8 mouse cellular contexts compared by ENCODE assay signal in genomic region chr3:95013699-95014427, GRCm38 (mm10). TPM values are rescaled to one million over a fixed set of nuclear protein-coding genes. Genes with fewer than 3 reads are reported as not detected.
DNase-seq lines count a peak whose midpoint lies in the region; ATAC-seq lines count a peak whose summit lies in the region.

No protein-coding gene starts in this region.

- H3K4me3 ChIP-seq in forebrain, embryonic 13.5 days: peak overlapping the region; percentile 82
- peak overlapping the region; percentile 89 for H3K4me3 ChIP-seq in kidney, embryonic 15.5 days (replicated peaks)

- peak overlapping the region; percentile 86 for H3K9ac ChIP-seq in forebrain, embryonic 13.5 days
- peak overlapping the region; percentile 68 for H3K9ac ChIP-seq in kidney, embryonic 15.5 days

- peak; percentile 14 to 25 for DNase-seq in heart, adult 9 months (ENCODE audit: low spot score in 2 of 2)
- DNase-seq in heart, adult 8-10 months (ENCODE audit: low spot score): no peak
- peak; percentile 36 for DNase-seq in Muller cell, postnatal 12 days (ENCODE audit: inconsistent ontology term)
- peak; percentile 40 for DNase-seq in naive thymus-derived CD4-positive, alpha-beta T cell, adult 2 months (ENCODE audit: low read depth)
- DNase-seq in layer of hippocampus, adult 9-11 months: no peak
- DNase-seq in gastrocnemius, postnatal 10 days: no peak

- no peak for ATAC-seq in forebrain, embryonic 13.5 days
- ATAC-seq in kidney, embryonic 15.5 days (replicated peaks; ENCODE audit: low FRiP score): no peak

- no peaks in the 10 kb centered on the region for H3K27me3 ChIP-seq in forebrain, embryonic 13.5 days
- no peaks in the 10 kb centered on the region for H3K27me3 ChIP-seq in kidney, embryonic 15.5 days

- no peaks in the 10 kb centered on the region for H3K9me3 ChIP-seq in forebrain, embryonic 13.5 days (replicated peaks)
- H3K9me3 ChIP-seq in kidney, embryonic 15.5 days (replicated peaks): no peaks in the 10 kb centered on the region

- H3K4me2 ChIP-seq in forebrain, embryonic 13.5 days: peak overlapping the region; percentile 96
- H3K4me2 ChIP-seq in kidney, embryonic 15.5 days: peak overlapping the region; percentile 79

- WGBS in forebrain, embryonic 13.5 days: 9% methylated on average over 13 of the region's 13 CpGs
- 10% methylated on average over 13 of the region's 13 CpGs for WGBS in kidney, embryonic 15.5 days

- H3K36me3 ChIP-seq in forebrain, embryonic 13.5 days (ENCODE audit: poor library complexity, severe bottlenecking): peaks cover 36% of the 10 kb centered on the region
- H3K36me3 ChIP-seq in kidney, embryonic 15.5 days: peaks cover 42% of the 10 kb centered on the region

- peaks cover 27% of the 10 kb centered on the region for H3K4me1 ChIP-seq in forebrain, embryonic 13.5 days
- H3K4me1 ChIP-seq in kidney, embryonic 15.5 days: peaks cover 25% of the 10 kb centered on the region

- H3K27ac ChIP-seq in forebrain, embryonic 13.5 days: no peak overlapping the region; the same call in 1 of the 2 replicates
- H3K27ac ChIP-seq in kidney, embryonic 15.5 days: peak overlapping the region; percentile 99

RNA-seq across cellular contexts. Expression of gene Zfp687, which starts 1.4 kb away (rescaled TPM):
- 10 to 100 TPM in 3 of 4 experiments, 1 to 10 TPM in 1; 10.0 to 16.2 (median 12.6) TPM for total RNA-seq in heart, adult 8-10 months (2022)
- 26.6 and 27.8 TPM in 2 replicates for polyA plus RNA-seq in forebrain, embryonic 13.5 days (2015; fragmentation: Nextera tagmentation; extraction: Ambion mirVana)
- polyA plus RNA-seq in kidney, embryonic 15.5 days (2015; fragmentation: Nextera tagmentation; extraction: Ambion mirVana): 28.6 and 32.4 TPM in 2 replicates
- total RNA-seq in gastrocnemius, postnatal 10 days (2021): 10 to 100 TPM; 20.2 to 22.6 TPM

RNA-seq across cellular contexts. Expression of gene Psmd4, which starts 28.6 kb away (rescaled TPM):
- total RNA-seq in heart, adult 8-10 months (2022): 100 to 1,000 TPM; 124 to 149 (median 127) TPM
- polyA plus RNA-seq in forebrain, embryonic 13.5 days (2015; fragmentation: Nextera tagmentation; extraction: Ambion mirVana): 299 and 311 TPM in 2 replicates
- 248 and 271 TPM in 2 replicates for polyA plus RNA-seq in kidney, embryonic 15.5 days (2015; fragmentation: Nextera tagmentation; extraction: Ambion mirVana)
- total RNA-seq in gastrocnemius, postnatal 10 days (2021): 100 to 1,000 TPM; 167 to 176 TPM

RNA-seq across cellular contexts. Expression of gene Pi4kb, which starts 39.3 kb away (rescaled TPM):
- total RNA-seq in heart, adult 8-10 months (2022): 10 to 100 TPM; 26.4 to 29.4 (median 28.3) TPM
- polyA plus RNA-seq in forebrain, embryonic 13.5 days (2015; fragmentation: Nextera tagmentation; extraction: Ambion mirVana): 23.6 and 25.5 TPM in 2 replicates
- 21.4 and 27.5 TPM in 2 replicates for polyA plus RNA-seq in kidney, embryonic 15.5 days (2015; fragmentation: Nextera tagmentation; extraction: Ambion mirVana)
- 10 to 100 TPM; 31.0 to 32.7 TPM for total RNA-seq in gastrocnemius, postnatal 10 days (2021)

RNA-seq across cellular contexts. Expression of gene Rfx5, which starts 60.0 kb away (rescaled TPM):
- total RNA-seq in heart, adult 8-10 months (2022): 10 to 100 TPM in 2 of 4 experiments, 1 to 10 TPM in 2; 5.8 to 14.5 (median 8.7) TPM
- polyA plus RNA-seq in forebrain, embryonic 13.5 days (2015; fragmentation: Nextera tagmentation; extraction: Ambion mirVana): 4.3 TPM in 2 replicates
- polyA plus RNA-seq in kidney, embryonic 15.5 days (2015; fragmentation: Nextera tagmentation; extraction: Ambion mirVana): 8.9 and 10.8 TPM in 2 replicates
- total RNA-seq in gastrocnemius, postnatal 10 days (2021): 10 to 100 TPM in 1 of 2 experiments, 1 to 10 TPM in 1; 7.6 to 11.5 TPM

Comparison
In these comparisons a context has a peak if more than half of its experiments do, and no peak if none do; other contexts are left out.
1. DNase-seq: peak in heart, adult 9 months (2 of 2), Muller cell, postnatal 12 days (single experiment) and naive thymus-derived CD4-positive, alpha-beta T cell, adult 2 months (single experiment); none in heart, adult 8-10 months (single experiment), layer of hippocampus, adult 9-11 months (single experiment) and gastrocnemius, postnatal 10 days (single experiment).